Mouse (Mus musculus) thymus, postnatal 4 days (tissue): Measurements from ENCODE around the gene Tnp2.
"Not testable (repeated sequence)": the region's sequence is repeated elsewhere in the genome, so short reads cannot be mapped to it uniquely, and the experiment has no call there.

Source experiments
- DNase-seq: peaks from one replicate; pipeline ENCODE4 v3.0.0; 2021

The Tnp2 gene

GRCm38 (mm10) chr16:10788271-10788670 is at the start of gene Tnp2:
Gene Tnp2, minus strand, starts transcription at chr16:10788660.
- peak; percentile 68 for DNase-seq

DNA sequence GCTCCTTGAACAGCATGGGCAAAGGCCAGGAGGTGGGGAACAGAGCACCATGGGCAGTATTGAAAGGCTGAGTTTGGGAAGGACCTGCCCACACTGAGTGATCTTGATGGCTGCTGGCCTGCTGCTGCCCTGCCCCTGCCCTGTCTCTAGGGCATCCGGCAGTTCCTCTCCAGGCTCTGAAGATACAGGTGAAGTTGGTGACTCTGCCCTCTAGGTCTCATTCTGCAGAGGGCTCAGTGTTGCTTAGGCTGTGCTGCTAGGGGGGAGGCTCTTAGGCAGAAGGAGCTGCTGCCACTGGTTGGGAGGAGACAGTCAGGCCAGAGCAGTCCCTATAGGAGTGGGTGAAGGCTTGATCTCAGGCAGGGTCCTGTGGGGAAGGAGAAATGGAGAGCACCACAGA is 49.4 kb upstream of the Tnp2 start:
- DNase-seq, result peak; percentile 74

DNA sequence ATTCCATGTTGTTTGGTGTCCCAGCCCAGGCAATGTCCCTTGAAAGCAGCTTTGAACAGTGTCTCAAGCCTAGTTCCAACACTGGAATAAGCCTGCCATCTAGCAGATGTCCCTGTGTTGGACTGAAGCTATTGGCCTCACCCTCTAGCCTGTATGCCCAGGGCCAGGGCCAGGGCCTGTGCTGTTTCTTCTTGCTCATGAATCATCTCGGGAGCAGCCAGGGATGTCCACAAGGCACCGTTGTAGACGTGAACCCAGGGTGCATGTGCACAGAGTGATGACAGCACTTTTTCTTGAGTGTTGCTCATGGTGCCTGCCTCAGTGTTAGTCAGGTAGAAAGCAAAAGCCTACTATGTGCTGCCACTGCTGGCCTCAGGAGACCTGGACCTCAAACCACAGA is 48.8 kb upstream of the Tnp2 start:
- DNase-seq, result no peak

DNA sequence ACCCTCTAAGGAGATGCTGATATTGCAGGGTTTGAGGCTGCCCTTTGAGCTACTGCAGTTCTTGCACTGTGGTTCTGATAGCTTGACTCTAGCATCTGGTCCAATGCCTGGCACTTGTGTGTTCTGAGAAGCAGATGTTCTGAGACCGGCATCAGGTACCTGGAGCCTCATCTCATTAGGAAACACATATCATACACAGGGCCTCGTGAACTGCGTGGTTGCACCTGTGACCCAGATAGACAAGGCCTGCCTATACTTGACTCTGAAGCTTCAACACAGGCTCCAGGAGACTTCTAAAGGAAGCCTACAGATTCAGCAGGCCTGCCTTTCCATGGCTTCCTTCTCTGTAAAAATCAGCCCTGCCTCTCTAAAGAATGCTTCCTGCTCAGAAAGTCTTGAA is 47.9 kb upstream of the Tnp2 start:
- DNase-seq, result peak; percentile 72

DNA sequence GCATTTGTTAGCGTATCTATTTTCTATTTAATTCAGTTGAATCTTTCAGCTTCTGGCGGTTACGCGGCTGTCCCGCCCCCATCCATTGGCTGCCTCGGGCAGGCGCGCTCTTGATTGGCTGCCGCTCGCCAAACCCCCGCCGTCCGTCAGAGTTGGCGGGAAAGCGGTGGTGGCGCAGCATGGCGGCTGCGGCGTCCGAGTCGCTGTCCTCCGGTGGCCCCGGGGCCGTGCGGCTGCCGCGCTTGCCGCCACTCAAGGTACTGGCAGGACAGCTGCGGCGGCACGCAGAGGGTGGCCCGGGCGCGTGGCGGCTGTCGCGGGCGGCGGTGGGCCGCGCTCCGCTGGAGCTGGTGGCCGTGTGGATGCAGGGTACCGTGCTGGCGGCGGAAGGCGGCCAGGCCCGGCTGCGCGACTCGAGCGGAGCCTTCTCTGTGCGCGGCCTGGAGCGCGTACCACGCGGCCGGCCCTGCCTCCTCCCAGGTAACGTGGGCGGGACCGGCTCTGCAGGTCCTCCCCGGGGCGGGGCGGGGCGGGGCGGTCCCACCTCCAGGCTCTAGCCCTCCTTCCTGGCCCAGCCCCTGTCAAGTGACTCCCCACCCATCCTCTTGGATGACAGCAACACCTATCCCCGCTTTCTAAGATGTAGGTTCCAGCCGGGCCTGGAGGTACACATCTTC is 46.6 kb upstream of the Tnp2 start, which contains the start of gene Rmi2:
TSS of gene Rmi2 (plus strand) at position 149 of the 677 bp plus-strand sequence.
- peak; percentile 92 for DNase-seq

GRCm38 (mm10) chr16:10834542-10834910 is 46.1 kb upstream of the Tnp2 start:
- no peak for DNase-seq

DNA sequence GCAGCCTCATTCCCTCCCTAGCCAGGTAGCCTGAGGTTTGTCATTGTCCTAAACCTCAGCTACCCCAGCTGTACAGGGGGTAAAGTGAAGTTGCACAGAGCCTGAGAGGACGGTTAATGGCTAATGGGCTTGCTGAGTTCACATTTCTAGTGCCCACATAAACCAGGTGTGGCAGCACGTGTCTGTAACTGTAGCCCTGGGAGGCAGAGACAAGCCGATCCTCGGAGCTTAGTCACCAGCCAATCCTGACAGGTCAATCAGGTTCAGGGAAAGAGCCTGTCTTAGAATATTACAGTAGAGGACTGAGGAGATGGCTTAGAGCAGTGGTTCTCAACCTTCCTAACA is 40.0 kb upstream of the Tnp2 start:
- peak; percentile 59 for DNase-seq

- DNase-seq, result peak; percentile 70
Observed at GRCm38 (mm10) chr16:10827766-10828460, 39.5 kb upstream of the Tnp2 start.

DNA sequence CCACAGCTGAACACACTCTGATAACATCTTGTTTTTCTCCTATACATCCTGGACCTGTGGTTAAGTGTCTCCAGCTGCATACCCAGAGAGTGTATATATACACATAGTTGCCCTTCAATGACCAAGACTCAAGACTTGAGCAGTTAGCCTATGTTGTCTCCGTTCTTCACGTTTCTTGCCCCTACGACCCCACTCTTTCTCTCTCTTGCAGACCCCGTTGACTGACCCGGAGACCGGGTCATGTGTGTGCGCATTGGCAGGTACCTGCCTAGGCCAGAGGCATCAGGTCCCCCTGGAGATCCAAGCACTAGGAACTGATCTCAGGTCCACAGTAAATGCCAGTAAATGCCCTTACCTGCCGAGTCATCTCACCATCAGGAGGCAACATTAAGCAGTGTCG is 38.8 kb upstream of the Tnp2 start:
- DNase-seq, result peak; percentile 66

GRCm38 (mm10) chr16:10825840-10826239 is 37.4 kb upstream of the Tnp2 start:
- no peak for DNase-seq

GRCm38 (mm10) chr16:10824536-10824935 is 36.1 kb upstream of the Tnp2 start:
- no peak for DNase-seq

DNA sequence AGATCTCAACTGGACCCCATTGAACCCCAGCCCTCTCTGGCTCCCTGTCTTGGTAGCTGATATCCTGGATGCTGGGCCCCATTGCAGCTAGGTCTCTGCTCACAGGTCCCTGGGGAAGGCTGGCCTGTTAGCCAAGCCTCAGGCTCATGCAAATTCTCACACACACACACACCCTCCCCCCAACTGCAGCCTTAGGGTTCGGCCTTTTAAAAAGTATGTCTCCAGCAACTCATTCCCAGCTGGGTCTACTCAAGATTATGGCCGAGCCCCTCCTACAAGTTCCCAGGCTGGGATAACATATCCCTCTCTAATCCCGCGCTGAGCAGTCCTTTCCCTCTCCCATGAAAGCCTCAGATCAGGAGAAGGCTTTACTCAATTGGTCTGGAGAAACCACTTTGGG is 32.9 kb upstream of the Tnp2 start:
- DNase-seq, result no peak

DNA sequence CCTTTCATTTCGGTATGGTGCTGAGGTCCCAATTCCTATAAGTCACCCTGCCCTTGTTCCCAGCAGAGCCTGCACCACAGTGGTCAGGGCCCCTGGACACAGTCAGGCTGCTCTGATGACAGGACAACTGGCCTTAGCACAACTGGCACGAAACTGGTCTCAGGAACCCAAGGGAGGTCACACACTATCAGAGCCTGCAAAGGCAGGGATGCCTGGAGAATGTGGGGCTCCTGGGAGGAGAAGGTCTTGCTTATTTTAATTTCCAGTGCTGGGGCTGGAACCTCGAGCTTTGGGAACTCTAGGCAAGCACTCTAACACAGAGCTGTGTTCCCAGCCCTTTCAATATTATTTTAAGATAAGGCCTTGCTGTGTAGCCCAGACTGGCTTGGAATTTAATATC is 31.5 kb upstream of the Tnp2 start:
- no peak for DNase-seq

DNA sequence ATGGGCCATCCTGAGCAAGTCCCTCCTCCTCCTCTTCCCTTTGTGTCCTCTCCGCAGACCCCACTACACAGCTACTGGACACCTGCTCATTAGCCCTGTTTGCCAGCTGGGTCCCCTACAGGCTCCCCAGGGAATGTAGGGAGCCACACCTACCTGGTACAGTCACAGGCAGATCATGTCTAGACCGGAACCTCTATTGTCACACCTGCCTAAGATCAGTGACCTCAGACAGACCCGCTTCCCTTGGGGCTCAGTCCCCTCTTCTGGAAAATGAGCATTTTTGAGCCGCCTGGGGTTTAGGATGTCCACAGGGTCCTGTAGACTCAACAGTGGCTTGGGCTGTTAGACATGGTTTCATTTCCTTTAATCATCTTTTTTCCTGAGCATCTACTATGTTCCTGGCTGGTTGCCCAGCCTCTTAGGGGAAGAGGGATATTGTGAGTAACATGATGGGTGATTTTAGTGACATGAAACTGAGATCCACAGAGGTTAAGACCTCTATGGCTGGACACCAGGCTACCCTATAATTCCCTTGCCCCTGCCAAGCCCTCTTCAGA is 30.2 kb upstream of the Tnp2 start:
- DNase-seq, result no peak

DNA sequence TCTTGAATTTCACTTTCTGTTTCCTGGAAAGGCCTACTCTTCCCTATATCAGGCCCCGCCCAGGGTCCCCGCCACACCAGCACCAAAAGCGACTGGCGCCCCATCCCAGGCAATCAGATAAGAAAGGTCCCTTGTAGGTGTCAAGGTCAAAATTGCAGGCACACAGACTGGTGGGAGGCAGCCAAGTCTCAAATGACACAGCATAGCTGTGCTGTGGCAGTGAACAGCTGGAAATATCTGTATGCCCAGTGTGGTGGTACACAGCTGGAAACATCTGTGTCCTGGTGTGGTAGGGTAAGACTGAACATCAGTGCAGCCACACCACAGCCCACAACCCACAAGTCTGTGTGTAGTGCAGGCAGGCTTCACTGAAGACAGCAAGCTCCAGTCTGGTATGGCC is 26.4 kb upstream of the Tnp2 start:
- no peak for DNase-seq

DNA sequence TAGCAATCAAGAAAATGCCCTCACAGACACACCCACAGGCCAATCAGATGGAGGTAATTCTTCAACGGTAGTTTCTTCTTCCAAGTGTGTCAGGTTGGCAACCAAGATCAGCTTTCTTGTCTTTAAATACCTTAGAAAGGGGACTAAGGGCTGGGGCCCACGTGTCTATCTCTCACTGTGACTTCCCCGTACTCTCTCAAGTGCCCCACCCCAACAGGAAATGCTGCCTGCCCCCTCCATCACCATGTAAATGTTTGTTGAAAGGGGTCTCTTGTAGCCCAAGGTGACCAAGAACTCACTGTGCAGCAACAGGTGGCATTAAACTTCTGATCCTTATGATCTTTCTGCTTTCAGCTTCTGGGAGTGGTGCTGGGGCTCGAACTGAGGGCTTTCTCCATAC is 25.3 kb upstream of the Tnp2 start:
- DNase-seq, result no peak

- DNase-seq, result no peak
Observed at GRCm38 (mm10) chr16:10812865-10813371, 24.5 kb upstream of the Tnp2 start, which contains the start of gene Gm11172. Gene Gm11172, plus strand, starts transcription at chr16:10812915.

DNA sequence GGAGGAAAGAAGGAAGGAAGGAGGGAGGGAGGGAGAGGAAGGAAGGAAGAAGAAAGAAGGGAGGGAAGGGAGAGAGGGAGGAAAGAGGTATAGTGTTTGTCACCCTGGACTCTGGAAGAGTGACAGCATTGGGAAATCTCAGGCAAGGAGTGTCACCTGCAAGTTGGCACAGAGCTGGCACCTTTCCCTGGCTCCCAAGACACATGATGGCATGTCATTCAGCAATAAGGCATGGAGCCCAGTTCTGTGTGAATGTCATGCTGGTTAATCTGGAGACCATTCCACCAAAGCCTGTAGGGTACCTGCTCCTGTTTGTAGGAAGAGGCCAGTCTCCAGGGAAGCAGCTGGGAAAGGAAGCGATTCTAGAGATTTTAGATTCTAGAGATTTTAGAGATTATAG is 21.9 kb upstream of the Tnp2 start:
- DNase-seq, result no peak

GRCm38 (mm10) chr16:10805789-10806527 is 17.5 kb upstream of the Tnp2 start, which contains the start of gene Prm1:
Gene Prm1, minus strand, starts transcription at chr16:10805839.
- peak; percentile 81 for DNase-seq

GRCm38 (mm10) chr16:10802420-10802819 is 14.0 kb upstream of the Tnp2 start:
- DNase-seq, result not testable (repeated sequence)

DNA sequence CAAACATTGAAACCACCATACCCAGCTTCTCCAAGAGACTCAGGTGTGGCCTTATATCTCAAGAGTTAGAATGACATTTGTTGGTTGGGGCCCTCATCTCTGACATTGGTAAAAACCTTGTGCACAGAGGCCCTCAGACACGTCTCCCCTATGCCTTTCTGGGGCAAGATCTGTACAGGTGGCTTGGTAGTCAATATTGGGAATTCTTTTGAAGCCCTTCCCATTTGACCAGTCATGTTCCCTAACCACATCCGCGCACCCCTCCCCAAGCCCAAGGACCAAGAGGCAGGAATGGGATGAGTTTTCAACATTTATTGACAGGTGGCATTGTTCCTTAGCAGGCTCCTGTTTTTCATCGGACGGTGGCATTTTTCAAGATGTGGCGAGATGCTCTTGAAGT is 7.6 kb upstream of the Tnp2 start, which contains the start of gene Prm2:
TSS of gene Prm2 (minus strand) at position 101 of the 400 bp plus-strand sequence.
- no peak for DNase-seq

DNA sequence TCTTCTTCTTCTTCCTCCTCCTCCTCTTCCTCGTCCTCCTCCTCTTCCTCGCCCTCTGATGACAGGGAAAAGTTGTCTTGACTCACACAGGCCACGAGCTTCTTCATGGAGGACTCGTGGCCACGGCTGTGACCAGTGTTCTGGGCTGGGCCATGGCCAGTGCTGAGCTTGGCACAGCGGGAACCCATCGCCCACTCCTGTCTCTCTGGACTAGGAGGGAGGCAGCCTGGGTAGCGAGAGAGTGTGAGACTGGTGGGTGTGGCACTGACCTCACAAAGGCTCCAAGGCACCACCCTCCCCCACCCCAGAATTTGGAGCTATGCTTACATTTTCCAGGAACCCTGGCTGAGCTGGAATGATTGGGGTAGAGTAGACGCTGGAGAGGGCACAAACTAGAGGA is 2.2 kb upstream of the Tnp2 start, which contains the start of gene Prm3:
TSS of gene Prm3 (minus strand) at position 213 of the 400 bp plus-strand sequence.
- no peak for DNase-seq

GRCm38 (mm10) chr16:10788866-10789265 is 406 bp upstream of the Tnp2 start:
- no peak for DNase-seq
